Mouse (Mus musculus) neutrophil, adult 5-6 weeks (primary cell): Measurements from ENCODE around the gene Zfp827. TPM values are rescaled to one million over a fixed set of nuclear protein-coding genes. Genes with fewer than 3 reads are reported as not detected.

Experiments used
- total RNA-seq: library from RNA; stranded (forward); fragments of 200-1000 nt; gene quantifications from 2 replicates; pipeline ENCODE4 v1.2.3, GENCODE M21; 2017

The Zfp827 gene
- total RNA-seq, 1 experiment from 2014 or later: 4.1 TPM

Other genes starting within 250 kb of the Zfp827 start
- 64.8 and 65.3 TPM in 2 replicates for gene Lsm6, start 207.3 kb upstream of the Zfp827 start, total RNA-seq
- not detected in 2 replicates for gene 1700011L22Rik, start 220.1 kb downstream of the Zfp827 start, total RNA-seq